Mouse (Mus musculus): ENCODE data around the gene Avp. TPM values are rescaled to one million over a fixed set of nuclear protein-coding genes. Genes with fewer than 3 reads are reported as not detected.

Gene Avp
- 0.81 and 1.2 TPM in 2 replicates for polyA plus RNA-seq (2012; rRNA removed)

GRCm38 (mm10) chr2:130582552-130582951 is at the start of gene Avp:
TSS of gene Avp (minus strand) at chr2:130582554.
- Histone ChIP-seq H3K4me3 (ENCODE audit: insufficient read depth, low read length) (no peak within 1 kb of the TSS), H3K27ac (ENCODE audit: insufficient read depth, low read length) (no peak within 1 kb of the TSS), H3K4me1 (ENCODE audit: control insufficient read depth, insufficient read depth, low read length) (no peaks in the 10 kb centered on the region)
- TF ChIP-seq CTCF (IDR thresholded peaks at IDR 0.05; ENCODE audit: extremely low read depth, insufficient read depth, low read length) = no peak
- no peak for TF ChIP-seq POLR2A (IDR thresholded peaks at IDR 0.05; ENCODE audit: extremely low read depth, insufficient read depth, low read length)

- Histone ChIP-seq H3K4me3 (ENCODE audit: insufficient read depth, low read length) (peak within 1 kb of the TSS; percentile 92), H3K4me1 (ENCODE audit: control insufficient read depth, insufficient read depth, low read length) (peaks cover 1% of the 10 kb centered on the region; the same call in 1 of the 2 replicates), H3K27ac (ENCODE audit: insufficient read depth, low read length) (0 out of 2 replicates have a peak within 1 kb of the TSS, but pooled peaks have one; percentile 15)
- no peak for TF ChIP-seq CTCF (IDR thresholded peaks at IDR 0.05; ENCODE audit: extremely low read depth, insufficient read depth, low read length)
- TF ChIP-seq POLR2A (IDR thresholded peaks at IDR 0.05; ENCODE audit: extremely low read depth, insufficient read depth, low read length) = peak; percentile 49; the same call in 1 of the 2 replicates
These were observed 47.5 kb upstream of the Avp start, which contains the start of the genes Fastkd5 and Ubox5 for GRCm38 (mm10) chr2:130629839-130630203. TSS of gene Fastkd5 (minus strand) at chr2:130630027. TSS of gene Ubox5 (minus strand) at chr2:130630038.

GRCm38 (mm10) chr2:130629080-130629838 is 46.9 kb upstream of the Avp start:
- H3K4me1 ChIP-seq (ENCODE audit: control insufficient read depth, insufficient read depth, low read length) = no peaks in the 10 kb centered on the region; the same call in 1 of the 2 replicates
- 0 out of 2 replicates have a peak overlapping the region, but pooled peaks have one; percentile 15 for H3K27ac ChIP-seq (ENCODE audit: insufficient read depth, low read length)
- TF ChIP-seq POLR2A (IDR thresholded peaks at IDR 0.05; ENCODE audit: extremely low read depth, insufficient read depth, low read length) (no peak), CTCF (IDR thresholded peaks at IDR 0.05; ENCODE audit: extremely low read depth, insufficient read depth, low read length) (no peak)
- peak overlapping the region; percentile 92 for H3K4me3 ChIP-seq (ENCODE audit: insufficient read depth, low read length)

GRCm38 (mm10) chr2:130628424-130628823 is 46.1 kb upstream of the Avp start:
- H3K27ac ChIP-seq (ENCODE audit: insufficient read depth, low read length) = no peak overlapping the region
- no peaks in the 10 kb centered on the region; the same call in 1 of the 2 replicates for H3K4me1 ChIP-seq (ENCODE audit: control insufficient read depth, insufficient read depth, low read length)
- TF ChIP-seq POLR2A (IDR thresholded peaks at IDR 0.05; ENCODE audit: extremely low read depth, insufficient read depth, low read length) (no peak), CTCF (IDR thresholded peaks at IDR 0.05; ENCODE audit: extremely low read depth, insufficient read depth, low read length) (no peak)
- H3K4me3 ChIP-seq (ENCODE audit: insufficient read depth, low read length) = no peak overlapping the region

- Histone ChIP-seq H3K4me3 (ENCODE audit: insufficient read depth, low read length) (no peak overlapping the region), H3K4me1 (ENCODE audit: control insufficient read depth, insufficient read depth, low read length) (no peaks in the 10 kb centered on the region), H3K27ac (ENCODE audit: insufficient read depth, low read length) (no peak overlapping the region)
- TF ChIP-seq POLR2A (IDR thresholded peaks at IDR 0.05; ENCODE audit: extremely low read depth, insufficient read depth, low read length) = no peak
These were observed 36.6 kb upstream of the Avp start for GRCm38 (mm10) chr2:130618972-130619371.

GRCm38 (mm10) chr2:130613091-130613490 is 30.7 kb upstream of the Avp start:
- H3K27ac ChIP-seq (ENCODE audit: insufficient read depth, low read length) = no peak overlapping the region
- H3K4me3 ChIP-seq (ENCODE audit: insufficient read depth, low read length) = no peak overlapping the region
- TF ChIP-seq POLR2A (IDR thresholded peaks at IDR 0.05; ENCODE audit: extremely low read depth, insufficient read depth, low read length) (no peak), CTCF (IDR thresholded peaks at IDR 0.05; ENCODE audit: extremely low read depth, insufficient read depth, low read length) (peak; percentile 38)
- no peaks in the 10 kb centered on the region for H3K4me1 ChIP-seq (ENCODE audit: control insufficient read depth, insufficient read depth, low read length)

GRCm38 (mm10) chr2:130602195-130602594 is 19.8 kb upstream of the Avp start:
- Histone ChIP-seq H3K27ac (ENCODE audit: insufficient read depth, low read length) (no peak overlapping the region), H3K4me1 (ENCODE audit: control insufficient read depth, insufficient read depth, low read length) (no peaks in the 10 kb centered on the region), H3K4me3 (ENCODE audit: insufficient read depth, low read length) (no peak overlapping the region)
- no peak for TF ChIP-seq CTCF (IDR thresholded peaks at IDR 0.05; ENCODE audit: extremely low read depth, insufficient read depth, low read length)
- TF ChIP-seq POLR2A (IDR thresholded peaks at IDR 0.05; ENCODE audit: extremely low read depth, insufficient read depth, low read length) = no peak

- TF ChIP-seq CTCF (IDR thresholded peaks at IDR 0.05; ENCODE audit: extremely low read depth, insufficient read depth, low read length) = no peak
- TF ChIP-seq POLR2A (IDR thresholded peaks at IDR 0.05; ENCODE audit: extremely low read depth, insufficient read depth, low read length) = no peak
- Histone ChIP-seq H3K27ac (ENCODE audit: insufficient read depth, low read length) (no peak overlapping the region), H3K4me1 (ENCODE audit: control insufficient read depth, insufficient read depth, low read length) (no peaks in the 10 kb centered on the region), H3K4me3 (ENCODE audit: insufficient read depth, low read length) (no peak overlapping the region)
These were observed 16.0 kb upstream of the Avp start for GRCm38 (mm10) chr2:130598399-130598798.

- Histone ChIP-seq H3K4me1 (ENCODE audit: control insufficient read depth, insufficient read depth, low read length) (no peaks in the 10 kb centered on the region), H3K27ac (ENCODE audit: insufficient read depth, low read length) (no peak overlapping the region), H3K4me3 (ENCODE audit: insufficient read depth, low read length) (no peak overlapping the region)
- no peak for TF ChIP-seq POLR2A (IDR thresholded peaks at IDR 0.05; ENCODE audit: extremely low read depth, insufficient read depth, low read length)
- peak; percentile 71 for TF ChIP-seq CTCF (IDR thresholded peaks at IDR 0.05; ENCODE audit: extremely low read depth, insufficient read depth, low read length)
These were observed 15.3 kb upstream of the Avp start for GRCm38 (mm10) chr2:130597601-130598010.

GRCm38 (mm10) chr2:130595596-130595995 is 13.2 kb upstream of the Avp start:
- Histone ChIP-seq H3K4me1 (ENCODE audit: control insufficient read depth, insufficient read depth, low read length) (no peaks in the 10 kb centered on the region), H3K4me3 (ENCODE audit: insufficient read depth, low read length) (no peak overlapping the region), H3K27ac (ENCODE audit: insufficient read depth, low read length) (no peak overlapping the region)
- no peak for TF ChIP-seq POLR2A (IDR thresholded peaks at IDR 0.05; ENCODE audit: extremely low read depth, insufficient read depth, low read length)
- TF ChIP-seq CTCF (IDR thresholded peaks at IDR 0.05; ENCODE audit: extremely low read depth, insufficient read depth, low read length) = no peak
